In the genomic region with DNA sequence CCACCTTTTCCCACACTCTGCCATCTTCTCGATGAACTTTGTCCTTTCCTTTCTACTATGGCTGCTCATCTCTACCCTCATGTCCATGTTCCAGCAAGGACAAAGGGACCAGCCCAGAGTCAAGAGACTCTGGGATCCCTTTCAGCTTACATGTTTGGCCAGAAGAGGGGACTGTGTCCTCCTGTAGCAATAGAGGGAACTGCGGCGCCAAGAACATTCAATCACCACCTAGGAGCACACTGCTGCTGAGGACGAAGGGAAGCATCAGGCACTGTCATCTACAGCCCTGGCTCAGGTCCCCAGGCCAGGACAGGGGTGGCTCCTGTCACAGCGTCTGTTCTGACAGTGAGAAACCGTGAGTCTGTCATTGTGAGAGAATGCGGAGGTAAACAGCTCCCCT, we compare ENCODE assay signal across 22 mouse cellular contexts.
"Had no signal": no experiment of that assay in that cellular context is flagged by ENCODE, and none has a peak within 500 bp of the region (broad histone marks: within the 10 kb centered on the region; RNA-seq: fewer than 3 reads in every experiment).

No protein-coding gene starts in this region.

- H3K36me3 ChIP-seq: heart, embryonic 10.5 days; heart, embryonic 13.5 days; heart, embryonic 15.5 days; hindbrain, embryonic 13.5 days; hindbrain, embryonic 15.5 days; kidney, embryonic 15.5 days; limb, embryonic 13.5 days; limb, embryonic 15.5 days; liver, embryonic 12.5 days had no signal

- H3K27me3 ChIP-seq: heart, embryonic 15.5 days; hindbrain, embryonic 13.5 days; hindbrain, embryonic 15.5 days; kidney, embryonic 15.5 days; limb, embryonic 13.5 days; limb, embryonic 15.5 days; liver, embryonic 12.5 days had no signal

- H3K27ac ChIP-seq: heart, embryonic 10.5 days; heart, embryonic 13.5 days; heart, embryonic 15.5 days; hindbrain, embryonic 13.5 days; hindbrain, embryonic 15.5 days; hindbrain, postnatal 0 days; kidney, embryonic 15.5 days; kidney, postnatal 0 days; limb, embryonic 13.5 days; limb, embryonic 15.5 days; liver, embryonic 12.5 days; liver, embryonic 14.5 days had no signal

- H3K4me3 ChIP-seq: heart, embryonic 10.5 days; heart, embryonic 13.5 days; heart, embryonic 15.5 days; hindbrain, embryonic 13.5 days; hindbrain, embryonic 15.5 days; kidney, embryonic 15.5 days; limb, embryonic 13.5 days; limb, embryonic 15.5 days; liver, embryonic 12.5 days had no signal

- DNase-seq: gastrocnemius, postnatal 10 days; gastrocnemius, postnatal 25 days; kidney, adult 11 months; kidney, adult 2 months; kidney, adult 9 months; kidney, postnatal 14 days; kidney, postnatal 36 days; layer of hippocampus, adult 9-11 months; layer of hippocampus, postnatal 36 days; left cerebral cortex, postnatal 4 days had no signal
